ENCODE assay signal across 16 mouse cellular contexts in the genomic region with DNA sequence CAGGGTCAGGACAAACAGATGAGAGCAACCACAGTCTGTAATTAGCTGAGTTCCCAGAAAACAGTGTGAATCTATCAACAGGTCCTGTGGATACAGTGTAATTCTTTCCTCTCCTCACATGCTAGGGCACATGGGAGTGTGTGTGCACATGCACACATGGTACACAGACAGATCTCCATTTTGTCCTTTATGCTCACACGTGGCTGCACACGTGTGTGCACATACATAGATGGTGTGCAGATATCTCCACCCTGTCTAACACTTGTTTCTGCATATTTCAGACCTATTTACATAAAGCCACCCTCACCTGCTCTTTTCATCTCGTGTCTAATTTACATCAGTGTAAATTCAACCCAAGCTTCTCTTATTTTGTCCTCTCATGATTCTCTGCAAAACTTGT.
"Had no signal": no experiment of that assay in that cellular context is flagged by ENCODE, and none has a peak within 500 bp of the region (broad histone marks: within the 10 kb centered on the region; RNA-seq: fewer than 3 reads in every experiment).

No protein-coding gene starts in this region.

- DNase-seq: retina, postnatal 1 day; right cerebral cortex, adult 18-20 months; right cerebral cortex, postnatal 14 days; right cerebral cortex, postnatal 25 days; right cerebral cortex, postnatal 4 days; spleen, adult 18-20 months; thymus, adult 18-20 months; thymus, adult 2 months; thymus, postnatal 14 days; thymus, postnatal 25 days; thymus, postnatal 36 days; thymus, postnatal 4 days had no signal

- H3K27ac ChIP-seq: neural tube, embryonic 13.5 days; neural tube, embryonic 15.5 days; stomach, embryonic 15.5 days; stomach, postnatal 0 days had no signal

- H3K9me3 ChIP-seq: neural tube, embryonic 13.5 days; neural tube, embryonic 15.5 days; stomach, embryonic 15.5 days had no signal

- H3K9ac ChIP-seq: neural tube, embryonic 13.5 days; neural tube, embryonic 15.5 days; stomach, embryonic 15.5 days had no signal

- H3K27me3 ChIP-seq: neural tube, embryonic 13.5 days; neural tube, embryonic 15.5 days; stomach, embryonic 15.5 days had no signal

- H3K36me3 ChIP-seq: neural tube, embryonic 13.5 days; neural tube, embryonic 15.5 days; stomach, embryonic 15.5 days had no signal

- H3K4me1 ChIP-seq: neural tube, embryonic 13.5 days; neural tube, embryonic 15.5 days; stomach, embryonic 15.5 days had no signal

- H3K4me3 ChIP-seq: neural tube, embryonic 13.5 days; neural tube, embryonic 15.5 days; stomach, embryonic 15.5 days had no signal

- H3K4me2 ChIP-seq: neural tube, embryonic 13.5 days; neural tube, embryonic 15.5 days; stomach, embryonic 15.5 days had no signal
